Mouse (Mus musculus) frontal cortex, adult 2 months (tissue): ENCODE measurements around the gene Cflar. TPM values are rescaled to one million over a fixed set of nuclear protein-coding genes. Genes with fewer than 3 reads are reported as not detected.
"Not testable (repeated sequence)": the region's sequence is repeated elsewhere in the genome, so short reads cannot be mapped to it uniquely, and the experiment has no call there.

ENCODE experiments used
- DNase-seq, 2 experiments: peaks; one replicate each; pipeline ENCODE4 v3.0.0; 2022; ENCODE audit warnings: low spot score in 1 of 2; ENCODE audit errors: extremely low spot score in 1 of 2
- polyA plus RNA-seq: library from polyadenylated mRNA; depleted of rRNA; stranded (reverse); fragments of >200 nt; gene quantifications from 2 replicates; pipeline ENCODE4 v1.2.3, GENCODE M21; 2012; rRNA removed

The Cflar gene
- 17.7 and 20.7 TPM in 2 replicates for polyA plus RNA-seq

DNA sequence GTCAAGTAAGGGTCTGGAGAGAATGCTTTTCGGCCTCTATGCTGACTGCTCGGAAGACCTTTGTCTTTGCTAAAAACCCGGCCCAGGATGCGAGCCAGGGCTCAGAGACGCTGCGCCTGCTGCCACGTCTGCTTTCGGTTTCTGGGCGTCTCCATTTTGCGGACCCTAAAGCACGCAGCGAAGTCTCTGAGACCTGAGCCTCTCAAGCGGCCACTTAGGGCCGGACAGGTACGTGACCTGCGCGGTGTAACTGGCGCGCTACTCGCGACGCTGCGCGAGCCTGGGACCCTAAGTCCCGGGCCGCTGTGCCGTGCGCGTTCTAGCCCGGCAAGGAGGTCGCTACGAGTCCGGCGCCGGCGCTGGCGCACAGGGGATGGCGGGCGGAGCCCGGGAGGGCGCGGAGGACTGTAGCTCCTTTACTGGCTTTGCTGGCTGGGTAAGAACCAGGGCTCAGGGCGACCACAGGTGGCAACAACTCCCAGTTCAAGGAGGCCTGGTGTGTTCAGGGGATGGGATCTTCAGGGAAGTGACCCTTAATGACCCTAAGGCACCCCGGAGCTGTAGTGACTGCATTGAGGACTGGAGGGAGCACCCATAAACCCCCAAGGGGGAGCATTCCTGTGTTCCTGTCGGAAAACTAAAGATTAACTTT, at the start of gene Cflar:
Cflar (plus strand) TSS at position 144 of the 652 bp plus-strand sequence.
- DNase-seq: peak in 1 of 2 experiments; percentile 48

GRCm38 (mm10) chr1:58662671-58663070, 48.6 kb upstream of the Cflar start:
- DNase-seq: not testable (repeated sequence)

DNA sequence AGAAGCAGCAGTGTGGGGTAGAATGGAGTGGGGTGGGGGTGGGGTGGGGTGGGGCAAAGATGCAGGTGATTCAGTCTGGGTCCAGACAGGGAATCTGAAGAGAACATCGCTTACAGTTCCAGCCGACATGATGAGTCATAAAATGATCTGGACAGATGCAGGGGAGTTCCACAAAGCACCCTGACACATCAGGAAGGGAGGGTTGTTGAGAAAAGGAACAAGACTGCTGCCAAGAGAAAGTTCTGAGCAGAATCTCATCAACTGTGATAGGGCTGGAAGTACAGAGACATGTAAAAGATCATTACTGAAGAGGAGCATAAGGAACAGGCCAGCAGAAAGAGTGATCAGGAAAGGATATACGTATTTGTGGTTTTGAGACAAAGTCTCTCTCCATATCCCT, 47.9 kb upstream of the Cflar start:
- DNase-seq: not testable (repeated sequence)

DNA sequence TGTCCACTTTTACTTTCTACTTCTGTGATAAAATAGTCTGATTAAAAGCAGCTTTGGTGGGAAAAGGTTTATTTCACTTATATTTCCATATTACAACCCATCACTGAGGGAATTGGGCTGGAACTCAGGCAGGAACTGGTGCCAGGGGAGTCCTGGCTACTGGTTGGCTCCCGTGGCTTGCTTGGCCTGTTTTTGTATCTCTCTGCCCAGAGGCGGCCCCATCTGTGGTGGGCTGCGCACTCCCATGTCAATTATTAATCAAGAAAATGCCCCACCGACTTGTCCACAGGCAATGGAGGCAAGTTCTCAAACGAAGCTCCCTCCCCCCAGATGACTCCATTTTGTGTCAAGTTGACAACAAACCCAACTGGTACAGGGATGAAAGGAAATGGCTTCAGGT, 43.1 kb upstream of the Cflar start:
- no peak for DNase-seq

GRCm38 (mm10) chr1:58669635-58670034, 41.7 kb upstream of the Cflar start:
- DNase-seq: not testable (repeated sequence)

GRCm38 (mm10) chr1:58672116-58672515, 39.2 kb upstream of the Cflar start:
- no peak for DNase-seq

DNA sequence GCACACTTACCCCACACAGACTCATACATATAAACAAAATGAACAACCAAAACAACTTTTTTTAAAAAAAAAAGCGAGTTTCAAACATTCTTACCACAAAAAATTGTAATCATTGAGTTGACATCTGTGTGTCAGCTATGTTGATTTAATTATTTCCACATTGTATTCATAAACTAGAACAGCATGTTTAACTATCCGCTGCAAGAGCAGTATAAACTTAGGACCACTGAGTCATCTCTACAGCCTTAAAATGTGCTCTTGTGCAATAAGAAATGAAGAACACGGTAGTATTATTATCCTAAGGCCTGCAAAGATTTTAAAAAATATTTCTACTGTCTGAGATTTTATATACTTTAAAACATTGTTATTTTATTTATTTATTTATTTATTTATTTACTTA, 36.3 kb upstream of the Cflar start:
- no peak for DNase-seq

DNA sequence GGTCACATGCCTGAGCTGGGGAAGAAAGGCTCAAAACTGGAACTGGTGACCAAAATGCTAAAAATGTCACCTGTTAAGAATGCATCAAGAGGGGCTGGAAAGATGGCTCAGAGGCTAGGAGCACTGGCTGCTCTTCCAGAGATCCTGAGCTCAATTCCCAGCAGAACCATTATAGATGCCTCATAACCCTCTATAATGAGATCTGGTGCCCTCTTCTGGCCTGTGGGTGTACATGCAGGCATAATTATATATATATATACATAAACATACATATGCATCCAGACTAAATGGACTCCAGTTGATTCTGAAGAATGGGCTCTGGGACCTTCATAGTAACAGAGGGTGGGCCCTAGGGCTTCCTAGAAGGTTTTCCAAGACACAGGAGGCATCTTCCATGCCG, 33.7 kb upstream of the Cflar start:
- peak in 1 of 2 experiments; percentile 54 for DNase-seq

DNA sequence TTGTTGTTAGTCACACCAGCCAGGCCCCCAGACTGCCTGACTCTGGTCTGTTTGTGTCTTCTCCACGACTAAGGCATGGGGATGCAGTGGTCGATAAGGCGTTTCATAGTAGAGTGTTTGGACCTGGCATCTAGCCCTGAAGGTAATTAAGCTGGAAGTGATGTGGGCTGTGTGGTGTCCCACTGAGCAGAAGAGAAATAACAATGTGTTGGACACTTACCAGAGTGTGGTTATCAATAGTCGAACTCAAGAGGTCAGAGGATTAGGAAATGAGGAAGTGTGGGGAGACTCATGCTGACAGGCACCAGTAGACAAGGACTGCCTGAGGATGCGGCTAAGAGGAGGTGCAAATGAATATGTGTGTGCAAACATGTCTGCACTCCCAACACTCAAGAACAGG, 32.9 kb upstream of the Cflar start:
- not testable (repeated sequence) for DNase-seq

GRCm38 (mm10) chr1:58689426-58689825, 21.9 kb upstream of the Cflar start:
- DNase-seq: no peak

- DNase-seq: no peak
Measured at GRCm38 (mm10) chr1:58690006-58690744, 21.1 kb upstream of the Cflar start.

DNA sequence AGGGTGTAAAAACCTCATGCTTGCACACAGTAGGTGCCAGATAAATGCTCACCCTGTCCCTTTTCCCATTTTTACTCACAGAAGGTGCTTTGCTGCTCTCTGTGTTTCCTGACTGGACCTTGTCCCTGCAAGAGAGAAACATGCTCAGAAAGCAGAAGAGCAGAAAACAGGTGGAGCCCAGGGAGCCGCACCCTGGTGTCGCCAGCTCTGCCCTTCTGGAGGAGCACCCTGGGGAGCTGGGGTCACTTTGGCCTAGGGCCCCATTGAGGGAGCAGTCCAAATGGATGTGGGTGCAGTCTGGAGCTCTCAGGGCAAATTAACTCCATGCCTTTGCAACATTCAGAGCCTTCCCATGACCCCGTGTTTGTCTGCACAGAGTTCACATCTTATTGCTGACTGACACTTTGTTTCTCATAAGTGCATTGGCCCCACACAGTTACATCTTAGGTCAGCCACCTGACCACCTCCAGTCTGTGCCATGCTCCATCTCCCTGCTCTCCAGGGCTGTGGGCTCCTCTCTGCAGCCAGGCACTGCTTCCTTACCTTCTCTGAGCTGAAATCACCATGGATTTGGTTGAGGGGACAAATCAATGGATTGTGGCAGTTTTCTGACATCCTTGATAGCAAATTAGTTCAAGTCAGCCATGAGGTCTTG, 20.3 kb upstream of the Cflar start:
- not testable (repeated sequence) for DNase-seq

DNA sequence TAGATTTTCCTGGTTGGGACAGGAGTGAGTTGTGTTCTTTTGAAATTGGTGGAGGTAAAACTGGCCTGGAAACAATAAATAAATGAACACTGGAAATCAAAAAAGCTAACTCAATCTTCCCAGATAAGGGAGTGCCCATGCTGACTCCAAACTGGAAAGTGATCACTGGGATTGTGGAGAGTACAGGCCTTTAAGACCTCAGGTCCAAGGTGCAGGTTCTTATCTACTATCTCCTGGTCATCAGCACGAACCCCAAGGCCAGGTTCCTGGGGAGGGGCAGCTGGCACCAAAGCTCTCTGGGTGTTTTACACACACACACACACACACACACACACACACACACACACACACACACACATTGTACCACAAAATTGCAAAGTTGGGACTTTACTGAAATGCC, 19.6 kb upstream of the Cflar start:
- not testable (repeated sequence) for DNase-seq

- DNase-seq: no peak
Measured at GRCm38 (mm10) chr1:58693696-58694095, 17.6 kb upstream of the Cflar start.

GRCm38 (mm10) chr1:58695810-58696209, 15.5 kb upstream of the Cflar start, which contains the start of gene Als2cr12:
Gene Als2cr12 (minus strand): TSS chr1:58695989.
- not testable (repeated sequence) for DNase-seq

DNA sequence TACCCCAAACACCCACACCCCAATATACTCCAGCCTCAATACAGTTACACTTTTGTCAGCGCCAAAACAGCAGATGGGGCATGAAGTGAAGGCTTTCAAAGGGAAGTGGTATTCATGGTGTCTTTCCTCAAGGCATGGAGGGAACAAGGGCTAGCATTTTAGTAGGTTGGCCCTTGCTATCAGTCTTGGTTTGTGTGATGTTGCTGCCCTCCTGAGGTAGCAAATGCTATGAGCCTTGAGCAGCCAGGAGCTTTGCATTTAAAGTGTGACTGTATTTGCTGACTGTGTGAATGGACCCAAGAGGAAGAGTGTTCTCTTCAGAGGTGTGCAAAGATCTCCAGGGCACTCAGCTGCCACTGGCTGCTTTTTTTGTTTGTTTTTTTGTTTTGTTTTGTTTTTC, 13.7 kb upstream of the Cflar start:
- DNase-seq: peak in 1 of 2 experiments; percentile 64

DNA sequence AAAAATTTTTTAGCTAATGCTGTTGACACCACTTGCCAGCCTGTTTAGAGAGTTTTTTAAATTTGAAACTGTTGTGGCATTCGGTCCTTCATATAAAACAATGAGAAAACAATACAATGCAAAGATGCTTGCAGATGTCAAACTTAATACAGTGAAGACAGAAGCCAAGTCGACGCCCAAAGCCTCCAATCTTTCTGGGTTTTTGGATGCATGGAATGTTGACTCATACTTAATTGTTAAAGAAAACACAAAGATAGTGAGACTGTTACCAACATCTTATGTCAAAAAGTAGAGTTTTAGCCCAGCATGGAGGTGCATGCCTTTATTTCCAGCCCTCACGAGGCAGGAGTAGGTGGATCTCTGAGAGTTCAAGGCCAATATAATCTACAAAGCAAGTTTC, 12.5 kb upstream of the Cflar start:
- no peak for DNase-seq

DNA sequence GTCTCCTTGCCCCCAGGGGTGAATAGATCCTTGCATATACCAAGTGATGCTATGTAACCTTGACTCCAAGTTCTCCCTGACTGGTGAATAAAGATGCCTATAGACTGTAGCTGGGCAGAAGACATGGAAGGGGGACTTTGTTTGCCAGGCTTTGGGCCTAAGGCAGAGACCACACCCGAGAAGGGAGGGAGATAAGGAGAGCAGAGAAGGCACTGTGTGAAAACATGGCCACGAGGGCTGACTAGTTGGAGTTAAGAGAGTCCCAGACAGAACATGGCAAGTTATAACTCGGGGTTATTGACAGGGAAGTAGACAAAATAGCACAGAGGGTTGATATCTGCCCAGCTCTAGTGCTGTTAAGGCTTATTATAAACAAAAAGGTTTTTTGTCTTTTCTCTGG, 11.3 kb upstream of the Cflar start:
- DNase-seq: no peak

- DNase-seq: not testable (repeated sequence)
Measured at GRCm38 (mm10) chr1:58700580-58701162, 10.6 kb upstream of the Cflar start.

DNA sequence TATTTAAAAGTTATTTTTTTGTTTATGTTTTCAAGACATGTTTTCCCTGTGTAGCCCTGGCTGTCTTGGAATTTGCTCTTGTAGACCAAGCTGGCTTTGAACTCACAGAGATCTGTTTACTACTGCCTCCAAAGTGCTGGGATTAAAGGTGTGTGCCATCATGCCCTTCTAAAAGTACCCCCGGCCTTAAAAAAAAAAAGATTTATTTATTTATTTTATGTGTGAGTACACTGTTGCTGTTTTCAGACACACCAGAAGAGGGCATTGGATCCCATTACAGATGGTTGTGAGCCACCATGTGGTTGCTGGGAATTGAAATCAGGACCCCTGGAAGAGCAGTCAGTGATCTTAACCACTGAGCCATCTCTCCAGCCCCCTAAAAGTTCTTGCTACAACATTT, 1.3 kb upstream of the Cflar start:
- not testable (repeated sequence) for DNase-seq

DNA sequence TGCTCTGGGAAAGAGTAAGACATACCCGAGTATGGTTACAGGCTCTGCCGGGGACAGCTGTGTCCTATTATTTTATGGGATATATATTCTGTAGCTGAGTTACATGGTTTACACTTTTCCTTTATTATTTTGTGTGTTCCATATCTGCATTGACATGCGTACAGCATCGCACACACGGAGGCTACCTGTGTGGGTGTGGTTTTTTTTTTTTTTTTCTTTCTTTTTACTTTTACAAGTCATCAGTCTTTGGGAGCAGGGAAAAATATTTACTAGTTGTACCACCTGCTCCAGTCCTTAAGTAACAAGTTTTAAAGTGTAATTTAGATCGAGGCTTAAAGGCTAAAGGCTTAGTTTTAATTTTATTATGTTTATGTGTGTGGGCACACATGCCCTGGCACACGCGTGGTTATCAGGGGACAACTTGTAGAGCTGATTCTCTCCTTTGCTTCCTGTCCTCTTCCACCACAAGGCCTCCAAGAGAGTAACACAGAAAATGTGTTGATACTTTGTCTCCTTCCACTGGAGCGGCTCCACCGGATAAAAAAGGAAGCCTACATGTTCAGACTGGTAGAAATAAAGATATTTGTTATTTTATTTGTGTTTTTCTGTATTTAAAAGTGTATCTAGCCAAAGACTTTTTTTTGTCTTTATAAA, 470 bp upstream of the Cflar start:
- DNase-seq: no peak
